Mouse (Mus musculus): ENCODE results near the gene Cstb. TPM values are rescaled to one million over a fixed set of nuclear protein-coding genes. Genes with fewer than 3 reads are reported as not detected.

The Cstb gene
- total RNA-seq, 2 experiments from 2014 or later = 42.8 to 45.3 TPM

GRCm38 (mm10) chr10:78461767-78462166 is 36.3 kb downstream of the Cstb start:
- DNase-seq = no peak

- no peak for DNase-seq
Observed at GRCm38 (mm10) chr10:78462945-78463768, 37.7 kb downstream of the Cstb start.

GRCm38 (mm10) chr10:78463769-78464167 is 38.3 kb downstream of the Cstb start:
- no peak for DNase-seq

- no peak for DNase-seq
Observed at GRCm38 (mm10) chr10:78464201-78464791, 38.8 kb downstream of the Cstb start.

GRCm38 (mm10) chr10:78464792-78465207 is 39.3 kb downstream of the Cstb start, which contains the start of gene Pdxk:
TSS of gene Pdxk (minus strand) at chr10:78464975.
- peak; percentile 93 for DNase-seq

GRCm38 (mm10) chr10:78465472-78465871 is 40.0 kb downstream of the Cstb start:
- DNase-seq = no peak

- no peak for DNase-seq
Observed at GRCm38 (mm10) chr10:78466647-78467046, 41.2 kb downstream of the Cstb start.

- DNase-seq = peak; percentile 43
Observed at GRCm38 (mm10) chr10:78467761-78468310, 42.4 kb downstream of the Cstb start.

- DNase-seq = peak; percentile 49
Observed at GRCm38 (mm10) chr10:78470582-78471313, 45.3 kb downstream of the Cstb start.

GRCm38 (mm10) chr10:78472046-78472445 is 46.6 kb downstream of the Cstb start:
- no peak for DNase-seq

- DNase-seq = no peak
Observed at GRCm38 (mm10) chr10:78473434-78473833, 48.0 kb downstream of the Cstb start.

GRCm38 (mm10) chr10:78474759-78475158 is 49.3 kb downstream of the Cstb start:
- no peak for DNase-seq

GRCm38 (mm10) chr10:78476821-78477220 is 51.4 kb downstream of the Cstb start:
- DNase-seq = no peak

Small RNA genes lying within 50 kb of the gene (microRNA-seq; reads per million reads assigned to microRNA genes)
- gene Mir6410 (0 reads per million in 2 experiments), gene Mir6907 (0.61 to 1.0 reads per million in 2 experiments), gene Mir6908 (0 to 1.0 reads per million in 2 experiments)

Other genes with a start within 250 kb of the Cstb start
- gene Pwp2, start 240.5 kb upstream of the Cstb start, total RNA-seq (2021) = 10 to 100 TPM; 10.2 to 11.0 TPM
- gene Trappc10, start 181.0 kb upstream of the Cstb start, total RNA-seq (2021) = 10 to 100 TPM; 43.6 to 45.3 TPM
- gene Agpat3, start 73.2 kb upstream of the Cstb start, total RNA-seq (2021) = 100 to 1,000 TPM; 242 to 263 TPM
- 100 to 1,000 TPM; 132 to 138 TPM for gene Rrp1, start 12.6 kb upstream of the Cstb start, total RNA-seq (2021)
- gene Pdxk, start 39.3 kb downstream of the Cstb start, total RNA-seq (2021) = 1 to 10 TPM; 6.8 to 8.5 TPM
- not detected for gene Olfr1358, start 91.8 kb downstream of the Cstb start, total RNA-seq (2021)
- gene Ilvbl, start 148.7 kb downstream of the Cstb start, total RNA-seq (2021) = 10 to 100 TPM; 64.9 to 74.5 TPM
- 10 to 100 TPM; 21.4 to 22.0 TPM for gene Syde1, start 166.3 kb downstream of the Cstb start, total RNA-seq (2021)
- not detected for gene Olfr1357, start 192.4 kb downstream of the Cstb start, total RNA-seq (2021)